Mouse (Mus musculus): ENCODE data around the gene Hoxd10. TPM values are rescaled to one million over a fixed set of nuclear protein-coding genes. Genes with fewer than 3 reads are reported as not detected.

Gene Hoxd10
- 77.5 and 127 TPM in 2 replicates for polyA plus RNA-seq (2015; fragmentation: Nextera tagmentation; extraction: Ambion mirVana)

GRCm38 (mm10) chr2:74691022-74691951 lies at the start of gene Hoxd10:
Hoxd10 (plus strand) TSS chr2:74691924.

GRCm38 (mm10) chr2:74659507-74660005 lies 32.2 kb upstream of the Hoxd10 start, which contains the start of gene Evx2:
Evx2 (minus strand) TSS chr2:74659557.

GRCm38 (mm10) chr2:74667842-74668357 lies 23.8 kb upstream of the Hoxd10 start, which contains the start of gene Hoxd13:
Hoxd13 (plus strand) TSS chr2:74668310.

GRCm38 (mm10) chr2:74674881-74675665 lies 16.7 kb upstream of the Hoxd10 start, which contains the start of gene Hoxd12:
Hoxd12 (plus strand) TSS chr2:74675013.

GRCm38 (mm10) chr2:74678891-74679595 lies 12.7 kb upstream of the Hoxd10 start, which contains the start of gene Hoxd11:
Hoxd11 (plus strand) TSS chr2:74679557.

GRCm38 (mm10) chr2:74697567-74698121 lies 5.9 kb downstream of the Hoxd10 start, which contains the start of gene Hoxd9:
Hoxd9 (plus strand) TSS chr2:74697727.

GRCm38 (mm10) chr2:74704393-74704998 lies 12.8 kb downstream of the Hoxd10 start, which contains the start of gene Hoxd8:
Hoxd8 (plus strand) TSS chr2:74704615.

GRCm38 (mm10) chr2:74711721-74712621 lies 20.2 kb downstream of the Hoxd10 start, which contains the start of the genes Hoxd3 and Hoxd4:
Hoxd3 (plus strand) TSS chr2:74711927.
Hoxd4 (plus strand) TSS chr2:74711929.

GRCm38 (mm10) chr2:74726551-74726950 lies 34.8 kb downstream of the Hoxd10 start, which contains the start of gene Gm28230:
Gm28230 (plus strand) TSS chr2:74726728.

MicroRNAs encoded within 50 kb of the gene (microRNA counts, 519-probe panel; counts per million panel counts)
- 6,969 counts per million, percentile 96 among the panel's probes with 10 or more counts for microRNA mmu-miR-10b

Small RNAs within 50 kb of the gene (microRNA-seq; reads per million reads assigned to microRNA genes)
- gene Gm44463 (not detected), gene Mir10b (184,651 reads per million, percentile 100 among the genes with 10 or more reads in this experiment)

Other genes starting within 250 kb of the Hoxd10 start
- gene Lnpk, start 112.5 kb upstream of the Hoxd10 start, polyA plus RNA-seq (2015; fragmentation: Nextera tagmentation; extraction: Ambion mirVana) = 31.1 and 35.3 TPM in 2 replicates
- 0.19 and 0.41 TPM in 2 replicates for gene Evx2, start 32.4 kb upstream of the Hoxd10 start, polyA plus RNA-seq (2015; fragmentation: Nextera tagmentation; extraction: Ambion mirVana)
- 0.10 and 0.18 TPM in 2 replicates for gene Hoxd13, start 23.6 kb upstream of the Hoxd10 start, polyA plus RNA-seq (2015; fragmentation: Nextera tagmentation; extraction: Ambion mirVana)
- gene Hoxd12, start 16.9 kb upstream of the Hoxd10 start, polyA plus RNA-seq (2015; fragmentation: Nextera tagmentation; extraction: Ambion mirVana) = 0.14 TPM in 1 of 2 replicates, not detected in the other
- 3.7 and 10.0 TPM in 2 replicates for gene Hoxd11, start 12.4 kb upstream of the Hoxd10 start, polyA plus RNA-seq (2015; fragmentation: Nextera tagmentation; extraction: Ambion mirVana)
- gene Hoxd9, start 5.8 kb downstream of the Hoxd10 start, polyA plus RNA-seq (2015; fragmentation: Nextera tagmentation; extraction: Ambion mirVana) = 23.0 and 34.9 TPM in 2 replicates
- 11.9 and 12.2 TPM in 2 replicates for gene Hoxd8, start 12.7 kb downstream of the Hoxd10 start, polyA plus RNA-seq (2015; fragmentation: Nextera tagmentation; extraction: Ambion mirVana)
- gene Hoxd3, start 20.0 kb downstream of the Hoxd10 start, polyA plus RNA-seq (2015; fragmentation: Nextera tagmentation; extraction: Ambion mirVana) = 8.8 and 9.1 TPM in 2 replicates
- gene Hoxd4, start 20.0 kb downstream of the Hoxd10 start, polyA plus RNA-seq (2015; fragmentation: Nextera tagmentation; extraction: Ambion mirVana) = 2.5 and 3.1 TPM in 2 replicates
- gene Gm28230, start 34.8 kb downstream of the Hoxd10 start, polyA plus RNA-seq (2015; fragmentation: Nextera tagmentation; extraction: Ambion mirVana) = 0.62 and 0.75 TPM in 2 replicates
- gene Hoxd1, start 71.1 kb downstream of the Hoxd10 start, polyA plus RNA-seq (2015; fragmentation: Nextera tagmentation; extraction: Ambion mirVana) = 0.43 and 1.3 TPM in 2 replicates
- 144 and 155 TPM in 2 replicates for gene Mtx2, start 133.9 kb downstream of the Hoxd10 start, polyA plus RNA-seq (2015; fragmentation: Nextera tagmentation; extraction: Ambion mirVana)

All from neural tube, postnatal 0 days (tissue).